Mouse (Mus musculus): Measurements from ENCODE around the gene Wdfy4.

DNA sequence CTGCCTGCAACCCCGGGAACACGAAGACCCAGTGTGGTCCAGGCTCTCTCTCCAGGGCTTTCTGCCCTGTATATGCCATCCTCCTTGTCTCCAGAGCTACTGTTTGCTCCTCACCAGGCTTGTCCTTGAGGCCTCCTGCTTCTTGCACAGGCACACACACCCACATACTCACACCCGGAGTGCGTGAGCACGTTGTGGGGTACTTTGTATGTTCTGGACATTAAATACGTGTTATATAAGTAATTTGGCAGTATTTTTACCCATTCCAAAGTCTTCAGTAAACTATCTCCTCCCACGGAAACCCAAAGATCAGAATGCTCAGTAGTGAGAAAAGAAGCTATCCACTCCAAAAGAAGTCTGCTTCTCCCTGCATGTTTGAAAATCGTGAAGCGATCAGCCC is 261.4 kb downstream of the Wdfy4 start:
- TF ChIP-seq EP300 (IDR thresholded peaks at IDR 0.05; ENCODE audit: low read depth in 1 of 2, low read length in 2 of 2) (no peak), POLR2A (IDR thresholded peaks at IDR 0.05; ENCODE audit: control insufficient read depth in 1 of 2, insufficient read depth in 1 of 2, low read depth in 1 of 2, low read length in 2 of 2, poor library complexity in 1 of 2) (no peak), NELFE (IDR thresholded peaks at IDR 0.05; ENCODE audit: low read depth, low read length) (no peak), JUND (IDR thresholded peaks at IDR 0.05; ENCODE audit: low read depth, low read length) (no peak), CHD2 (IDR thresholded peaks at IDR 0.05; ENCODE audit: low read length) (no peak), MXI1 (IDR thresholded peaks at IDR 0.05; ENCODE audit: low read depth, low read length) (no peak), TCF12 (IDR thresholded peaks at IDR 0.05; ENCODE audit: low read depth, low read length) (no peak), CTCF (IDR thresholded peaks at IDR 0.05 in 2 of 3, conservative IDR thresholded peaks at IDR 0.05 in 1 of 3; ENCODE audit: control insufficient read depth in 1 of 3, insufficient read depth in 1 of 3, low read depth in 2 of 3, low read length in 3 of 3, poor library complexity in 1 of 3, severe bottlenecking in 1 of 3) (no peak), SIN3A (IDR thresholded peaks at IDR 0.05; ENCODE audit: low read length) (no peak), TAL1 (IDR thresholded peaks at IDR 0.05; ENCODE audit: low read length) (no peak), ELF1 (IDR thresholded peaks at IDR 0.05; ENCODE audit: low read depth, low read length) (no peak), ZC3H11A (IDR thresholded peaks at IDR 0.05; ENCODE audit: low read depth, low read length) (no peak), POLR2AphosphoS2 (IDR thresholded peaks at IDR 0.05; ENCODE audit: low read length) (no peak)
